Mouse (Mus musculus) 416B (cell line): ENCODE measurements at regions not wholly inside any gene's neighbourhood (a gene's known extent, or its start where the extent isn't known, plus 50 kb on each side); places are given as distances from the start of the nearest gene placed in this dataset.

ENCODE experiments used
- DNase-seq: peaks from one replicate; pipeline ENCODE4 v3.0.0; 2011; ENCODE audit warnings: low read depth

DNA sequence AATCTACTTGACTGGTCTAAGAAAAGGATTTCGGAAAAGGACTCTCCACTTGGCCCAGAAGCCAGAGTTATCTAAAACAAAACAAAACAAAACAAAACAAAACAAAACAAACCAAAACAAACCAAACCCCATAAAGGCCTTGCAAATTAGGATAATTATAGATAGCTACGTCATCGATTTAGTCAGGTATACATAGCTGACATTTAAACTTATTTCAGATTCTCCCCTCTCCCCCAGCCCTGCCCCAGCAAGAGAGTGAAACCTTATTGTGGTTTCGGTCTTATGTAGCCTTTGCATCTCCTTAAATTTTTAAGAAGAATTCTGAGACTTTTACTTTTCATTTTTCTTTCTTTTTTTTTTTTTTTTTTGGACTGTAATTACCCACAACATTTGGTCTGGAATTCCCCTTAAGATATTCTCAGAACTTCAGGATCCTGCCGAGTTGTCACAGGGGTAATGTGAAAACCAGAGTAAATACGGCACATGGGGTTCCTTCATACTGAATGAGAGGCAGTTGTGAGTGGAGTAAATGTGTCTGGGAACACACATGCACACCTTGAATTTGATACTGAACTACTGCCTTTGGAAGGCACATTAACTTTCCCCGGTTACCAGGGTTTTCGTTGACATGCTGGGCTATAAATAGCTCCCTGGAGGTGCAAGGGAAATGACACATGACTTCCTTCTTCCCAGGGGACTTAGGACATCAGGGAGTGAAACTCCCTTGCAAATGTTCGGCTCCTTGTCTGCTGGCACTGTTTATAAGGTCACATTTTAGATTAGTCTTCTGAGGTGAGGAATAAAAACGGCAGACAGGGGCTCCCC lies 94.8 kb upstream of the Rap1b start:
- DNase-seq = peak; percentile 76

DNA sequence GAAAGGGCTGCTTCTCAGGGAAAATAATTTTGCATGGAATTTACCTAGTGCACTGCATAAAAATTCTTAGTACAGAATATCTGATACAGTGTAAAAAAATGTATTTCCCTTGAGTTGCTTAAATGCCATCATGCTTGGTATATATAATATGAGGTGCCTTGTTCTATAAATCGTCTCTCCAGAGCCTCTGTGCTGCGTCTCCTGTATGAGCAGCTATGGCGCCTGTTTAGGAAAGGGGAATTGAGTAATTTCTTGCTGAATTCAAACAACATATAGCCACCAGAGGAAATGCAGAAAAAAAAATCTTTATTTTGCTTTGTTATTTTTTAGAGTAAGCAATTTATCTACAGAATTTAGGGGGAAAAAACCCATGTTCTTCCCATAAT lies 95.4 kb upstream of the Rap1b start:
- no peak for DNase-seq

DNA sequence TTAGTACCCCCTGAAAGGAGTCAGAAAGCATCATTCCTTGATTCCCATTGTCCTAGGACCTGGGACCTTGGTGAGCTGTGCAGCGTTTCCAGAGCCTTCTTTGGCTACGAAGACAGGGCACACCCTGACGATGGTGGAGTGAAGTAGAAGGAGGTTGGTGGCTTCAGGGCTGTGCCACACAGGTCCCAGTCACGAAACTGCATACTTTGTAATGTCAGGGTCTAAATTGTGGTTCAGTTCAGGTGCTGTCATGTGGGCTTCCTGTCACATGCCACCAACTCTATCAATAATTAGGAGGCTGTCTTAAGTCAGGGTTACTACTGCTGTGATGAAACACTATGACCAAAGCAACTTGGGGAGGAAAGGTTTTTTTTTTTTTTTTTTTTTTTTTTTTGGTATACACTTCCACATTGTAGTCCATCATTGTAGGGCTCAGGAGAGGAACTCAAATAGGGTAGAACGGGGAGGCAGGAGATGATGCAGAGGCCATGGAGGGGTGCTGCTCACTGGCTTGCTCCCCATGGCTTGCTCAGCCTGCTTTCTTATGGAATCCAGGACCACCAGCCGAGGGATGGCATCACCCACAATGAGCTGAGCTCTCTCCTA lies 98.0 kb upstream of the Rap1b start:
- no peak for DNase-seq

DNA sequence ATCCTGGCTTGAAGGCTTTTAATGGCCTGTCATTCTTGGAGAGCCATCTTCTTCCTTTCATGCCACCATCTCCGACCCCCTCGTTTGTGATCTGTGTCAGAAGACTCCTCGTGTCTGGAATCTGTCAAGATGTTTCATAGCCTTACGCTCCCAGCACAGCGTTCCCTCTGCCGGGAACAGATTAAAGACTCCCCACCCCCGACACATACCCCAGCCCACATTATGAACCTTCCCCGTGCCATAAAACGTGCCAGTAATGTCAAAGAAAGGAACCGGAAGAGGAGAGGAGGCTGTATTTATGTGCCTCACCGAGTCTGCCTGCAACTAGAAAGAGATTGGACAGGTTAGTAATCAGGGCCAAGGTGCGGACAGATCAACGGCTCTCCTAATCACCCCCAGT lies 101.4 kb upstream of the Rap1b start:
- DNase-seq = no peak

DNA sequence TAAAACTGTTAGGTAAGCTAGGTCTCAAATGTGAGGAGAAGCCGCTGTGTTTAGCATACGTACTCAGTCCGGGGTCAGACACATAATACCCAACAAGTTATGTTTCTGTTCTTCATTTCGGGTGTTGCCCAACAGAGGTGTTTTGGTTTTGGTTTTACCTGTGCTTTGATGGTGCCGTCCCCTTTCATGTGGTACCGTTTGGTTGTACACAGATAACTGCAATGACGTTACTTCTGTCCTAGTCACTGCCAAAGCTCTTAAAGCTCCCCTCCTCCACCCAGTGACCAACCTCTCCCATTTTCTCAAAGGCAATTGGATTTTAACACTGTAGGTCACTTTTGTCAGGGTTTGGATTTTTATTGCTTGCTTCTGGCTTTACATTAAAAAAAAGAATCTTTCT lies 102.1 kb upstream of the Rap1b start:
- DNase-seq = no peak

DNA sequence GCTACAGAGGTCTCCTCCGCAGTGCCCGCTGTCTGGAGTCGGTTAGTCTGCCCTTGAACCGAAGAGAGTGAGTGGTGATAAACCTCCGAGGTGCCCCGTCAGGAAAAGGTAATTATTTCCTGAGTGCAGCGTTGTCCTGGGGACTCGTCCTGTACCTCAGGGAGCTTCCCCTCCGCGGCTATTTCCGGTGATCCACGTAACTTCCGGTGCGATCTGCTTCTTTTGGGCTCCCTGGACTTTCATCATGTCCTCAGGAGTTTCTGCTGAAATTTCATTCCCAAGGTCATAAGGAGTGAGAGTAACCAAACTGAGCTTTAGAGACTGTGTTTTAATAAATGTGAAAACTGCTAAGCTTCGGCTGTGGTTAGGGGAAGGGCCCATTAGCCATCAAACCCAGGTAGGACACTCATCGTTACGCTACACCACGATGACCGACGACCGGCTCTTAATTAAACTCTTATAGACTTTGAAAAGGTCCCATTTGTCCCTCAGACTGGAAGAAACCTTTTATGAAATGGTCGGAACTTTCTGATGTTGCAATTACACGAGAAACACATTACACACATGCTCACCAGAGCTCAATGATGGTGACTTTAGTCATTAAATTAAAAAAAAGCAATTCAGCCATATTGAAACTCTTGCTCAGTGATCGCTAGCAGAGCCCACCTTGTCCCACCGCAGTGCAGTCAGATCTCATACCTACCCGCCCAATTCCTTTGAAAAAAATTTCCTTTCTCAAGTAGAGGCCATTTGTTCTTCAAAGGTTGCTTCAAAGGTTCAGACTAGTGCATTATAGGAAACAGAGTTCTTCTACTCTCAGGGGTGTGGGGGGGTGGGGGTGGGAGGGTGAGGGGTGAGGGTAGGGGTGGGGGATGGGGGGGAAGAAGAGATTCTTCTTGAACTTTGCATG lies 106.5 kb upstream of the Rap1b start:
- DNase-seq = no peak

DNA sequence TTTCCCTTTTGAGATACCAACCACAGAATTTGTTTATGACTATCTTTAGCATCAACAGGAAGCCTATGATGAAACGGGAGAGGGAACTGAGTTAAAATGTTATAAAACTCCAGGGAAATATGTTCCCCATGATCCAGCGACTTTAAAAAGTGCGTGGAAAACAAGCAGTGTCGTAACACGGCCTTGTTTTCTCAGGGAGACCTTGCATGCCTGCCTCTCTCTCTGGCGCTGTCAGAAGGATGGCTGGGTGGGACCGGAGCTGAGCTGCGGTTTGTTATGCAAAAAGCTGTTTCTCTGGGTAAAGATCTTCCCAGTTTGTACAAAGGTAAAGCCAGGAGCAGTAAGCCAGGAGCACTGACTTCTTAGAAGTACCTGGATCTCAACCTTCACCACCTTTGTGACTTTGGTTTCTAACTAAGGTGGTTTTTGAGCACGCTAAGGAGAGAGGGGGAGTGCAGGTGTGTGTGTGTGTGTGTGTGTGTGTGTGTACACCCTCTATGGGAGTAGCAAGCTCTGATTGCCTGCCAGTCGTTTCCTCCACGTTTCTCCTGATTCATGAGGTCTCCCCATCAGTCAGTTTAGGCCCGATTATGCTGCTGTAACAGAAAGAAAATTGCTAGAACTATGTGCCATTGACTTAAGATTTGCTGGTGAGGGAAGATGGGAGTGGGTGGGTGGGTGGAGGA lies 107.3 kb upstream of the Rap1b start:
- DNase-seq = peak; percentile 29

DNA sequence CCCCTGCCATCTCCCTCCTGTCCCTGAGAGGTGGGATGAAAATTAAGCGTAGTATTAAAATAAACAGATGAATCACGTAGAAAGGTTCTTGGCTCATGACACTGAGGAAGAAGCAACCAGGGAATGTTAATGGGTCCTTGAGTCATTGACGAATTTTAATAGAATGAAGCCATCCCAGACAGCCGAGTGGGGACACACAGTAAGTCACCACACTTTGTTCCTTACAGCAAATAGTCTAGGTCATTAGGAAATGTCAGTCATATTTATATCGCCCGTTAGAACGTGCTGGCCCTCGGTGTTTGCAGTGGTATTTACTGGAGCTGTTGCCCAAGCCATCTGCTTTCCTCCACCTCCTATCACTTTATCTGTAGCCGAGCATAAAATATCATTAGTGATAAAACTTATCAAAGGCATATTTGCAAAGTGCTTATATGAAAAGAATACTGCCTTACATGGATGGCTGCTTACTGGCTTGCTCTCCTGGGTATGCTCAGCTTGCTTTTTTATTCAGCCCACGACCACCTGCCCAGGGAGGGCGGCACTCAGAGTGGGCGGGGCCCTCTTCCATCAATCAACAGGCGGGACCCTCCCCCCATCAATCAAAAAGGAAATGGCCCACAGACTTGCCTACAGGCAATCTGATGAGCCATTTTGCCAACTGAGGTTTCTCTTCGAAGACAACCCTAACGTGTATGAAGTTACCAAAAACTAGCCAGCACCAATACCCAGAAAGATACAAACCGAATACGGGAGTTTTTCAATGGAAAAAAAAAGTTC lies 110.5 kb upstream of the Rap1b start:
- DNase-seq = no peak

DNA sequence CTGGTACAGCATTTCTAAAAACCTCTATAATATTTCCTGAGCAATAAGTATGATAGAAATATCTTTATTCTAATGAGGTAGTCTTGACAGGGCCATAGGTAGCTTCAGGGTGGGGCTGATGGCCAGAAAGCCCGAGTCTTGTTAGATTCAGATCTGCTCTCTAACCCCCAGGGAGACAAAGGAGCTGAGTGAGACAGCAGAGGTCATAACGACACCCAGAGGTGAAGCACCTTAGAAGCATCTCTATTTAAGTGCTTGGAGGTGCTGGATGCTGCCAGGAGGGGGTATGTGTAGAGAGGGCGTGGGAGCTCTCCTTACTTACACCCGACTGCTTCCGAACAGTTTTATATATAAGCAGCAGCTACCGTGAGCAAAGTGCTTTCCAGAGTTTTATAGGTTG lies 128.9 kb upstream of the Rap1b start:
- no peak for DNase-seq

DNA sequence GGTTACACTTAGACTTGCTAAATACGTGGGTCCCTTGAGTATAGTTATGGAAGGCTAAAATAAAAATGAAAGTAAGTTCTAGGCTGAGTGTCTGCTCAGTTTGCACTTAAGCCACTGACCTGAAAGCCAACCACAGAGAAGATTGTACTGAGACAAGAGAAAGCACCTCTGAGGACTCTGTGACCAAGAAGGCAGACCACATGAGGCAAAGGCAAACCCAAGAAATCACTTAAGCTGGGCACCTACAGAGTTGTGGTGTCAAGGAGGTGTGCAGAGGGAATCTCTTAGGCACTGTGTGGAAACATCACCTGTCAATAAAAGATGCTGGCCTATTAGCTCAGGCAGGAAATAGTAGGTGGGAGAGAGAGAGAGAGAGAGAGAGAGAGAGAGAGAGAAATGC lies 129.6 kb upstream of the Rap1b start:
- peak; percentile 53 for DNase-seq

DNA sequence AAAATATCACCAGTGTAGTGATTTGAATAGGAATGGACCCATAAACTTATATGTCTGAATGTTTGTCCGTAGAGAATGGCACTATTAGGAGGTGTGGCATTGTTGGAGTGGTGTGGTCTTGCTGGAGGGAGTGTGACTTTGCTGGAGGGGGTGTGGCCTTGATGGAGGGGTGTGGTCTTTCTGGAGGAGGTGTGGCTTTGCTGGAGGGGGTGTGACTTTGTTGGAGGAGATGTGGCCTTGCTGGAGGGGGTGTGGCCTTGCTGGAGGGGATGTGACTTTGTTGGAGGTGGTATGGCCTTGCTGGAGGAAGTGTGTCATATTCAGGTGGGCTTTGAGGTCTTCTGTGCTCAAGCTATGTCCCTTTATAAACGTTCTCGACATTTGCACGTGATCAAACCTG lies 133.3 kb upstream of the Rap1b start:
- DNase-seq = no peak

DNA sequence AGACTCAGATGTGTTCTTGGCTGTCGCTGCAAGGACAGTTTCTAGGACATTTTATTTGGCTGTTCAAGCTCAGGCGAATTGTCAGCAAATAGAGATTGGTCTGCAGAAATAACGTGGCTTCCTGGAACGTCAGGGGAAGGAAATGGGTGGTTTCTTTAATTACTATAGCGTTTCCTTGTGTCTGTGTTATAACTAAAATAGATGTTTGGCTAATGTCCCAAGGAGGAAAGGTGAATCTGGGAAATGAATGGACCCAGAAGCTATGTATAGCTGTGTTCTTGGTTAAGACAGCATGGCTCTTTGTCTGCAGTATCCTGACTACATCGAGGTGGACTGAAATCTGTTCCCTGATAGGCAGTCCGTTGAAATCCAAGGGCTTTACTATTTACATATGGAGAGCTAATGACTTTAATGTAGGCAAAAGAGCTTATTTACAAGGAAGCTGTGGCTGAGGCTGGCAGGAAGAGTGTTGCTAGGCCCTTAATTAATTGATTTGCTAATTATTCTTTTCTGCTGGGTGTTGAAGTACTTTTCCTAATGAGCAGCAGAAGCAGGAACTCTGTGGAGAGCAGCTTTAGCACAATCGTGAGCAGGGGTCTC lies 136.9 kb upstream of the Rap1b start:
- peak; percentile 68 for DNase-seq

DNA sequence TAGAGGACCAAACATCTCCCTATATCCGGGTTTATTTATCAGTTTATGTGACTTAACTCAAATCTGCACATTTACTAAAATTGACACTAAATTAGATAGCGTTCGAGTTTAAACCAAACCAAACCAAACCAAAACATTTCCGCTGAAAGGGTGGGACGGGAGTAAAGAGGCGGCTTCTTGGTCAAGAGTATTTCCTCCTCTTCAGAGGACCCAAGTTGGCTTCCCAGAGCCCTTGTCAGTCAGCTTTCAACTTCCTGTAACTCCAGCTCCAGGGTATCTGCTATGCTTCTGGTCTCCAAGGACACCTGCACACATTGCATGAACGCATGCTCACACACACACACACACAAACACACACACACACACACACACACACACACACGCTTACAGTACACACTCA lies 137.4 kb upstream of the Rap1b start:
- DNase-seq = peak; percentile 64

DNA sequence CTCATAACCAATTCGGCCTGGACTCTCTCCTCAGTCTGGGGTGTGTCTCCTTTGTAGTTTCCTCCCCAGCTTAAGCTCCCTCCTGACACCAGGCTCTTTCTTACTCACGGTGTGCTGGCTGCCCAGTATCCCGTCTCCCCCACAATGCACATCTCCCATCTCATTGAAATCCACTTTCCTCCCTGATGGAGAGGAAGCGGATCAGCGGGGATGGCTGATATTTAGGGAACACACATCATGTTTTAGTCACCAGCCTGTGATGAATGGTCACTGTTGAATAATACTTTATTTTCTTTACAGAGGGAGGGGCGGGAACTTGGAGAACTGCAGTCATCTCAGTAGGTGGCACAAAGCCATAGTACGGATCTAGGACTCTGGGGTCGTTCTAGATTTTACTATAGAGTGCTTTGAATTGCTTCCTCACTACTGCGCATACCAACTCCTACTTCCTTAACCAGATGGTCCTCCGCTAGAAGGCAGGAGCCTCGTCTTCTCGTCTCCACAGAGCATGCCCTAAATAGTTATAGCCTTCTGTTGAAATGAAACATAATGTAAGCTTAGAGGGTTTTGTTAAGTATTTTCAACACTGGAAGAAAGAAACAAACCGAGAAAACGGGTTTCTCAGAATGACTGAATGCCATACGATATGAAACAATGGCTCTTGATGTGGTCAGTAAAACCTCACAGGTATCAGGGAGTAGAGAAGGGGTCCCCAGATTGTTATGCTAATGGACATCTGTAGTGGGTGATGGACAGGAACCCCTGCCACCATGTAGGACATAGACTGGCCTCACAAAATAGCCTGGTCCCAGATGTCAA lies 139.2 kb upstream of the Rap1b start:
- no peak for DNase-seq

DNA sequence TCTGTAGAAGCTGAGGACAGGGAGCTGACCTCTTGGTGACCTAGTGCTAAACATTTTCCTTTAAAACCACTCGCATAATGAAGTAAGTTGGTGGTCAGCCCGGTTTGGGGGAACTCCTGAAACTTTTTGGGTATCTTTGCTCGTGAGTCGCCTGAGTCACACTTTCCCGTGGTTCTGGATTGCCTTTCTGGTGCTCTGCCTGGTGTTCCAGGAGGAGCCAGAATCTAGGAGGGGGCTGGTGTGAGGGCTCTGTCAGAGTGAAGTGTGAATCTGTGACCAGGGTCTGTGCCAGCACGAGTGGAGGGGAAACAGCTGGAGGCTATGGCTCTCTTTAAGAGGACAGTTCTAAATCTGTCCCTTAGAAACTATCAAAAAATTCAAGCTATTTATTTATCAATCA lies 141.8 kb upstream of the Rap1b start:
- DNase-seq = peak; percentile 67

DNA sequence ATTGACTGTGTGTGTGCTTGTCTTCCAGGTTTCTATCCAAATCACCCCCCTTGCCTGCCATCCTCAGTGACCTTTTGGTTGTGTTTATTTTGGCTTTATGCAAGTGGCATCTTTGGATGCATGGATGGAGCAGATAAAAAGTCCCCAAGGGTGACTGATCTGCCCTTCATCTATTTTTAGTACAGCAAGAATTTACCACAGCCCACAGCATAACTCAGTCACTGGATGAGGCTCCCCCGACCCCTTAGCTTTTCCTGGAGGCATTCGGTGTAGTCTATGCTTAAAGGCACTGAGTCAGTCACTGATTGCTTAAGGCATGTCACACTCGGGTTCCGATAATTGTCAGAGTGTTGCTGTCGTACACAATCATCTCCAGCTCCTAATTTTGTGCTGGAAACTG lies 142.2 kb upstream of the Rap1b start:
- peak; percentile 63 for DNase-seq

DNA sequence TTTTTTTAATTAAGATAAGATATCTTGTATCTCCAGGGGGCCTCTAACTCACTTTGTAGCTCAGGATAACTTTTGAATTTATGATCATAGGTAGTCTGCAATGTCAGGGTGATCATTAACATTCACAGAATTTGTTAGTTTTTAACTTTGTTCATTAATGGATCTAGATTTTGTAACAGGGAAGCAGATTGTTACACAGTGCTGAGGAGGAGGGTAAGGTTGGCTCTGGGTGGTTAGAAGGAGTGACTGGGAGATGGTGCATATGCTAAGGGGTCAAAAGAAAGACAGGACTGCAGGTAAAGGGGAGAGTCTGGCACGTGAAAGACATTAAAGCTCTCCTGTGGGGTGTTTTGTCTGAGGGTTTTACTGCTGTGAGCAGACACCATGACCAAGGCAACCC lies 145.3 kb upstream of the Rap1b start:
- no peak for DNase-seq

DNA sequence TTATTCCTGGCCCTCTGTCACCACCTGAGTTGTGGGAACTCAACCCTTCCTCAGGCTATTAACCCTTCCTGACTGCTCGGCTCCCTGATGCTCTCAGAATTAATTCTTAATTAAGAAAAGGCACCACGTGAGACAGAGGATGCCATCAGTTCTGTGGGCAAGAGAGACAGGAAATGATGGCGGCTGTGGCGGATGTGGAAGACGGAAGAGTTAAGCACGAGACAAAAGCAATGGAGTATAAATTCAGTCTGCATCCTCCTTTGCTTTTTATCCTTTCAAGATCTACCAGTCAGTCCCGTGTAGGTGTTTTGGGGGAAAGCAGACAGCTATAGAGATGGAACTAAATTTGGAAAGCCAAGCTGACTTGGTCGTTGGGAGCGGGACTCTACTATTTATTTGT lies 146.5 kb upstream of the Rap1b start:
- no peak for DNase-seq

DNA sequence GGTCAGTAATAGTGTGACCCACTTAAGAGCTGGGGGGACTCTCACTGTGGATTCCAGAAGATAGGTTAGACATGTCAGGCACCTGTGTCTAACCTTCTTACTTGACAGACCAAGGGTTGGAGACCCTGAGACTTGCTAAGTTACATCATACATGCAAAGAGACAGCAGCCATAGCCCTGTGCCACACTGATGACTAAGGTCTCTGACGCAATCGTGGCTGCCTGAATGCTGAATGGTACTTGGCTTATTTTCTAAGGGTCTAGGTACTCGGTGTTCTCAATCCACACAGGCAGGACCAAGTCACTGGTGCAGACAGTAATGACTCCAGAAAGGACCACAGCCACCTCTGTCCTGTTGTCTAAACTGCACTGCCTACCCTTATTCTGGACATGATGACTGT lies 147.8 kb upstream of the Mdm1 start:
- DNase-seq = peak; percentile 74

DNA sequence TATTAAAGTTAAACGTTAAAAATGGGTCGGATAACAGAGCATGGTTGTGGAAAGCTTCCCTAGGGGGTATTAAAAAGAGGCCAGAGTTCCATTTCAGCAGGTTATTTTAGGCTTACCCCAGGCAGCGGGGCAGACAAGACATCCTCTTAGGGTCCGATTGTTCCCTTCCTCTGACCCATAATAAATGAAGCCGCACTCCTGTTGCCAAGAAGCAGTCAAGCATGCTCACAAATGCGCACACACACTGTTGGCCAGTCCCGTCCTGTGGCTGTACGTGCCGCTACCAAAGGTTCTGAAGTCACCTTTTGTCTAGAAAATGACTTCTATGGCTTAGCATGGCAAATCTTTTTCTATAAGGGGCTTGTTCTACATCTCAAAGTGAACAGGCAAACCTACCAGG lies 146.8 kb upstream of the Mdm1 start:
- DNase-seq = no peak
